Mouse (Mus musculus) WW6 (cell line): ENCODE results near the gene Gxylt1.
"Not testable (repeated sequence)": the region's sequence is repeated elsewhere in the genome, so short reads cannot be mapped to it uniquely, and the experiment has no call there.

ENCODE experiments used
- DNase-seq: peaks from one replicate; pipeline ENCODE4 v3.0.0-alpha.2; 2013; ENCODE audit warnings: low read depth, low spot score

Gxylt1 gene

GRCm38 (mm10) chr15:93274679-93275583, at the start of gene Gxylt1:
TSS of gene Gxylt1 (minus strand) at chr15:93275179.
- peak; percentile 83 for DNase-seq

GRCm38 (mm10) chr15:93318781-93319180, 43.8 kb upstream of the Gxylt1 start:
- no peak for DNase-seq

- not testable (repeated sequence) for DNase-seq
Observed at GRCm38 (mm10) chr15:93310304-93310703, 35.3 kb upstream of the Gxylt1 start.

GRCm38 (mm10) chr15:93298197-93298596, 23.2 kb upstream of the Gxylt1 start:
- DNase-seq: no peak

GRCm38 (mm10) chr15:93294483-93294882, 19.5 kb upstream of the Gxylt1 start:
- DNase-seq: no peak

GRCm38 (mm10) chr15:93288321-93288720, 13.3 kb upstream of the Gxylt1 start:
- no peak for DNase-seq

- DNase-seq: no peak
Observed at GRCm38 (mm10) chr15:93287628-93288027, 12.6 kb upstream of the Gxylt1 start.

GRCm38 (mm10) chr15:93285244-93285643, 10.3 kb upstream of the Gxylt1 start:
- no peak for DNase-seq

- DNase-seq: no peak
Observed at GRCm38 (mm10) chr15:93284326-93284725, 9.3 kb upstream of the Gxylt1 start.

GRCm38 (mm10) chr15:93283349-93283748, 8.4 kb upstream of the Gxylt1 start:
- DNase-seq: peak; percentile 29

GRCm38 (mm10) chr15:93276276-93276675, 1.3 kb upstream of the Gxylt1 start:
- DNase-seq: no peak

GRCm38 (mm10) chr15:93275623-93276022, 644 bp upstream of the Gxylt1 start:
- DNase-seq: no peak

- DNase-seq: no peak
Observed at GRCm38 (mm10) chr15:93273788-93274678, 946 bp downstream of the Gxylt1 start.

GRCm38 (mm10) chr15:93272948-93273347, 2.0 kb downstream of the Gxylt1 start:
- DNase-seq: no peak

- no peak for DNase-seq
Observed at GRCm38 (mm10) chr15:93270289-93270855, 4.6 kb downstream of the Gxylt1 start.

- DNase-seq: no peak
Observed at GRCm38 (mm10) chr15:93269572-93269971, 5.4 kb downstream of the Gxylt1 start.

GRCm38 (mm10) chr15:93268001-93268400, 7.0 kb downstream of the Gxylt1 start:
- DNase-seq: no peak

- no peak for DNase-seq
Observed at GRCm38 (mm10) chr15:93267479-93267878, 7.5 kb downstream of the Gxylt1 start.

GRCm38 (mm10) chr15:93266361-93266760, 8.6 kb downstream of the Gxylt1 start:
- DNase-seq: no peak

GRCm38 (mm10) chr15:93265728-93266127, 9.3 kb downstream of the Gxylt1 start:
- DNase-seq: no peak

GRCm38 (mm10) chr15:93265231-93265630, 9.7 kb downstream of the Gxylt1 start:
- no peak for DNase-seq

- DNase-seq: no peak
Observed at GRCm38 (mm10) chr15:93264221-93264620, 10.8 kb downstream of the Gxylt1 start.
